Mouse (Mus musculus): ENCODE results near the gene Unc93b1. TPM values are rescaled to one million over a fixed set of nuclear protein-coding genes. Genes with fewer than 3 reads are reported as not detected.

Unc93b1 gene
- polyA plus RNA-seq (2012; rRNA removed) = 52.3 and 55.7 TPM in 2 replicates

DNA sequence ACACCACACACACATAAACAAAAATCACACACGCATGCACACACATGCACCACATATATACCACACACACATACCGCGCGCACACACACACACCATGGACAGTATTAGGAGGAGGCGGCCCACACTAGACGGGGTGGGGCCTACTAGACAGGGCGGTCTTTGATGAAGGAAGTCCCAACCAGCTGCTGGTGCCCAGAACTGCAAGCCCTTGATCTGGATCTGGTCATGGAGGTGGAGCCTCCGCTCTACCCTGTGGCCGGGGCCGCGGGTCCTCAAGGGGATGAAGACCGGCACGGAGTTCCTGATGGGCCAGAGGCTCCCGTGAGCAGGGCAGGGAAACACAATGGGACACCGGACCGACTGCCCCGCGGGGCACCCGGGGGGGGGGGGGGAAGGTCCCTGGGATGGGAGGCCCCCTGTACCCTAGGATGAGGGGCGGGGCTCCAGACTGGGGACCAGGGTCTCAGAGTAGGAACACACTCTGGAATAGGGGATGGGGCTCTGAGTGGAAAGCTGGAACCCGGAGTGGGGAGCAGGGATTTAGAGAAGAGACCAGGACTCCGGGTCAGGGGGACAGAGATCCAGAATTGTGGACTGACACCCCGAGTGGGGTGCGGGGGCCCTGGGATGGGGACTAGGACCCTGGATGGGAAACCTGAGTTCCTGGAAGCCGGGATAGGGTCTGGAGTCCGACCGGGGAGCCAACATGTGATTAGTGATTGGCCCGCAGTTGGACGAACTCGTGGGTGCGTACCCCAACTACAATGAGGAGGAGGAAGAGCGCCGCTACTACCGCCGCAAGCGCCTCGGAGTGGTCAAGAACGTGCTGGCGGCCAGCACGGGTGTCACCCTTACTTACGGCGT, at the start of gene Unc93b1:
TSS of gene Unc93b1 (plus strand) at position 155 of the 864 bp plus-strand sequence.
- DNase-seq = peak; percentile 83
- H3K36me3 ChIP-seq (ENCODE audit: control insufficient read depth, insufficient read depth, low read length) = no peaks in the 10 kb centered on the region
- TF ChIP-seq CTCF (conservative IDR thresholded peaks at IDR 0.05; ENCODE audit: insufficient read depth, insufficient read length, low read depth, low read length) (no peak), POLR2A (IDR thresholded peaks at IDR 0.05; ENCODE audit: low read depth, low read length) (no peak)
- H3K27ac ChIP-seq (ENCODE audit: insufficient read depth, low read depth, low read length) = peak within 1 kb of the TSS; percentile 40
- H3K4me3 ChIP-seq (ENCODE audit: insufficient read depth, low read depth, low read length) = peak within 1 kb of the TSS; percentile 63
- 9% methylated on average over 42 of the region's 42 CpGs for WGBS
- peaks cover 3% of the 10 kb centered on the region; the same call in 1 of the 2 replicates for H3K4me1 ChIP-seq (ENCODE audit: control insufficient read depth, insufficient read depth, low read length)
- H3K27me3 ChIP-seq (replicated peaks; ENCODE audit: control insufficient read depth, insufficient read depth, low read length) = no peaks in the 10 kb centered on the region

GRCm38 (mm10) chr19:3889096-3889495, 45.9 kb upstream of the Unc93b1 start:
- Histone ChIP-seq H3K27me3 (replicated peaks; ENCODE audit: control insufficient read depth, insufficient read depth, low read length) (no peaks in the 10 kb centered on the region), H3K36me3 (ENCODE audit: control insufficient read depth, insufficient read depth, low read length) (peaks cover 5% of the 10 kb centered on the region), H3K4me3 (ENCODE audit: insufficient read depth, low read depth, low read length) (no peak overlapping the region), H3K27ac (ENCODE audit: insufficient read depth, low read depth, low read length) (no peak overlapping the region), H3K4me1 (ENCODE audit: control insufficient read depth, insufficient read depth, low read length) (no peaks in the 10 kb centered on the region)
- DNase-seq = no peak
- WGBS = 88% methylated on average over 5 of the region's 5 CpGs
- TF ChIP-seq CTCF (conservative IDR thresholded peaks at IDR 0.05; ENCODE audit: insufficient read depth, insufficient read length, low read depth, low read length) (no peak), POLR2A (IDR thresholded peaks at IDR 0.05; ENCODE audit: low read depth, low read length) (no peak)

DNA sequence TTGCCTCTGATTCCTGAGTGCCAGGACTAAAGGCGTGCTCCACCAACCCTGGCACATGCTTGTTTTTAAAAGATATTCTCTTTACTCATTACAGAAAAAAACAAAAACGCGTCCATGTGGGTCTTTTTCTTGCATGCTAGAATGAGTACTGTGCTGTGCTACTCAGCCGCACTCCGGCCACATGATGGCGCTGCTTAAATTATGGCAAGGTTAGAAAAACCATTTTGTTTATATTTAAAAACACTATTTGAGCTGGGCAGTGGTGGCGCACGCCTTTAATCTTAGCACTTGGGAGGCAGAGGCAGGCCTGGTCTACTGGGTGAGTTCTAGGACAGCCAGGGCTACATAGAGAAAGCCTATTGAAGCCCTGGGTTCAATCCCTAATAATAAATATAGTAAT, 44.8 kb upstream of the Unc93b1 start:
- WGBS = 73% methylated on average over 8 of the region's 8 CpGs
- Histone ChIP-seq H3K27ac (ENCODE audit: insufficient read depth, low read depth, low read length) (no peak overlapping the region), H3K4me3 (ENCODE audit: insufficient read depth, low read depth, low read length) (no peak overlapping the region), H3K27me3 (replicated peaks; ENCODE audit: control insufficient read depth, insufficient read depth, low read length) (no peaks in the 10 kb centered on the region), H3K36me3 (ENCODE audit: control insufficient read depth, insufficient read depth, low read length) (peaks cover 5% of the 10 kb centered on the region), H3K4me1 (ENCODE audit: control insufficient read depth, insufficient read depth, low read length) (no peaks in the 10 kb centered on the region)
- TF ChIP-seq CTCF (conservative IDR thresholded peaks at IDR 0.05; ENCODE audit: insufficient read depth, insufficient read length, low read depth, low read length) (peak; percentile 49), POLR2A (IDR thresholded peaks at IDR 0.05; ENCODE audit: low read depth, low read length) (no peak)
- no peak for DNase-seq

DNA sequence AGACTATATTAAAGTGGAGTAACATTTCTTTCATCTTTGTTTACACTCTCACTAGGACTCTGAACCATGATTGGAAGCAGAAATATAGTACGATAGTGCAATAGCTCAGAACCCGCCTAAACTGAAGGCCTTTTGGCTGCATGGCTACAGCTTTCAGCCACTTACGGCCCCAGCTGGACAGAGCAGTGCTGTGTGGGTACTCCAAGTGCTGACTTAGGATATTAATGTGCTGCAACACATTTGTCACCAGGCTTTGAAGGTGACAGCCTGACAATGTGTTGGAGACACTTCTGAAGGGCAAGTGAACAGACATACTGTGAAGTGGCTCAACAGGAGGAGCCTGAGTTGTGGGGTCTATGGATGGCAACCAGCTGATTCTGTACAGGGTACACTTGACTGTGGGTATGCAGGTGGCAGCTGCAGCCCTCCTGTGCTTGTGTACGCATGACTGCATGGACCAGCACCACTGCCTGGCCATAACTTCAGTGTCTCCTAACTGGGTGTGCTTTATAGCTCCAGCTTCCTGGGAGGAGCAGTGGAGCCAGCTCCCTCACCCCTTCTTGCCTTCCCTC, 41.4 kb upstream of the Unc93b1 start:
- H3K4me3 ChIP-seq (ENCODE audit: insufficient read depth, low read depth, low read length) = no peak overlapping the region
- H3K36me3 ChIP-seq (ENCODE audit: control insufficient read depth, insufficient read depth, low read length) = peaks cover 5% of the 10 kb centered on the region
- H3K27ac ChIP-seq (ENCODE audit: insufficient read depth, low read depth, low read length) = no peak overlapping the region
- DNase-seq = no peak
- H3K4me1 ChIP-seq (ENCODE audit: control insufficient read depth, insufficient read depth, low read length) = no peaks in the 10 kb centered on the region
- TF ChIP-seq POLR2A (IDR thresholded peaks at IDR 0.05; ENCODE audit: low read depth, low read length) (no peak), CTCF (conservative IDR thresholded peaks at IDR 0.05; ENCODE audit: insufficient read depth, insufficient read length, low read depth, low read length) (no peak)
- H3K27me3 ChIP-seq (replicated peaks; ENCODE audit: control insufficient read depth, insufficient read depth, low read length) = no peaks in the 10 kb centered on the region
- WGBS = 85% methylated on average over 4 of the region's 4 CpGs

GRCm38 (mm10) chr19:3894294-3894693, 40.7 kb upstream of the Unc93b1 start:
- TF ChIP-seq POLR2A (IDR thresholded peaks at IDR 0.05; ENCODE audit: low read depth, low read length) (no peak), CTCF (conservative IDR thresholded peaks at IDR 0.05; ENCODE audit: insufficient read depth, insufficient read length, low read depth, low read length) (no peak)
- peaks cover 5% of the 10 kb centered on the region for H3K36me3 ChIP-seq (ENCODE audit: control insufficient read depth, insufficient read depth, low read length)
- H3K4me1 ChIP-seq (ENCODE audit: control insufficient read depth, insufficient read depth, low read length) = no peaks in the 10 kb centered on the region
- H3K4me3 ChIP-seq (ENCODE audit: insufficient read depth, low read depth, low read length) = no peak overlapping the region
- no peak for DNase-seq
- no peak overlapping the region for H3K27ac ChIP-seq (ENCODE audit: insufficient read depth, low read depth, low read length)
- H3K27me3 ChIP-seq (replicated peaks; ENCODE audit: control insufficient read depth, insufficient read depth, low read length) = no peaks in the 10 kb centered on the region
- 90% methylated on average over 2 of the region's 2 CpGs for WGBS

- DNase-seq = peak; percentile 16
- TF ChIP-seq POLR2A (IDR thresholded peaks at IDR 0.05; ENCODE audit: low read depth, low read length) (no peak), CTCF (conservative IDR thresholded peaks at IDR 0.05; ENCODE audit: insufficient read depth, insufficient read length, low read depth, low read length) (no peak)
- Histone ChIP-seq H3K27me3 (replicated peaks; ENCODE audit: control insufficient read depth, insufficient read depth, low read length) (no peaks in the 10 kb centered on the region), H3K36me3 (ENCODE audit: control insufficient read depth, insufficient read depth, low read length) (peaks cover 5% of the 10 kb centered on the region), H3K27ac (ENCODE audit: insufficient read depth, low read depth, low read length) (no peak overlapping the region), H3K4me1 (ENCODE audit: control insufficient read depth, insufficient read depth, low read length) (no peaks in the 10 kb centered on the region), H3K4me3 (ENCODE audit: insufficient read depth, low read depth, low read length) (no peak overlapping the region)
- WGBS = 42% methylated on average over 3 of the region's 3 CpGs
Observed at GRCm38 (mm10) chr19:3895171-3895631, 39.8 kb upstream of the Unc93b1 start.

GRCm38 (mm10) chr19:3896208-3896607, 38.8 kb upstream of the Unc93b1 start:
- H3K27ac ChIP-seq (ENCODE audit: insufficient read depth, low read depth, low read length) = no peak overlapping the region
- 91% methylated on average over 10 of the region's 10 CpGs for WGBS
- H3K36me3 ChIP-seq (ENCODE audit: control insufficient read depth, insufficient read depth, low read length) = peaks cover 3% of the 10 kb centered on the region
- H3K27me3 ChIP-seq (replicated peaks; ENCODE audit: control insufficient read depth, insufficient read depth, low read length) = no peaks in the 10 kb centered on the region
- H3K4me3 ChIP-seq (ENCODE audit: insufficient read depth, low read depth, low read length) = no peak overlapping the region
- no peaks in the 10 kb centered on the region for H3K4me1 ChIP-seq (ENCODE audit: control insufficient read depth, insufficient read depth, low read length)
- no peak for DNase-seq
- TF ChIP-seq CTCF (conservative IDR thresholded peaks at IDR 0.05; ENCODE audit: insufficient read depth, insufficient read length, low read depth, low read length) (no peak), POLR2A (IDR thresholded peaks at IDR 0.05; ENCODE audit: low read depth, low read length) (no peak)

Data from kidney, adult 2 months (tissue).